Mouse (Mus musculus): Measurements from ENCODE around the gene Dnah1. TPM values are rescaled to one million over a fixed set of nuclear protein-coding genes. Genes with fewer than 3 reads are reported as not detected.

Dnah1 gene
- total RNA-seq (2012; rRNA removed) (0.03 and 0.04 TPM in 2 replicates), polyA plus RNA-seq (2012; ENCODE audit: insufficient read depth in 1 of 2, insufficient read length in 2 of 2, low read depth in 1 of 2, low replicate concordance in 2 of 2, missing spikeins in 1 of 2) (under 1 TPM in 1 of 2 experiments, not detected in 1; 0.11 TPM)

DNA sequence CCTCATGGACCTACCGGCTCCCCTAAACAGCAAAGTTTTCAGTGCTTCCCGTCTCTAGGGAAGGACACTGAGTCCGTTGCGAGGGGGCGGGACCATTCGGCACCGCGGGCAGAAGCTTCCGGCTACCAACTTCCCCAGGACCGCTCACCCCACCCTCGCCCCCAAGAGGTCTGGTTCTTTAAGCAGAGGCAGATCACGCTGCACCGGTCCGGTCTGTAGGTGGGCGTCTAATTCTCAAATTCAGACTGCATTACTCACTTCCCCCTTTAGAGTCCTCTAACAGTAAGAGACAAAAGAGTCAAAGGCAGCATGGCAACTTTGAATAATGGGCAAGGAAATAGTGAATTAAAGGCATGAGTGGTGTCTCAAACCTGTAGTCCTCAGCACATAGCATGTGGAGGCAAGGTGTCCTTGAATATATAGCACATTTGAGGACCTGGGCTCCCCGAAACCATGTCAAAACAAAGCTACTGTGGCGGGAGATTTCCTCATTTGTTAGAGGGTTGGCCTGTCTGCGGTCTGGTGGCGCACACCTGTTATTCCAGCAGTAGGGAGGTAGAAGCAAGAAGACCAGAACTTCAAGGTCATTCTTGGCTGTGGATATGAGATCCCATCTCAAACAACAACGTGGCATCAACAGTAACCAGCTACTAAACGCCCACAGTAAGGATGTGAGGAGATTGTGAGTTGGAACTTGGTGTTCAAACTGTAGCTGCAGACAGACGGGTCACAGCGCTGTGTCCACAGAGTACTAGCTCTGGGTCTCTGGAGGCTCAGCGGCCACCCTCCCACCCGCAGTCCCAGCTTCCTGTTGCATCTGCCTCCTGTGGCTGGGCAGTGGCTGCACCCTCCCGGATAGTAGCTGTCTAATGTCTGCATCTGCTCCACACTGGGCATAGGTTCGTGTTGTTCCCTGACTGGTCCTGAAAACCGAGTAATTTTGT is at the start of gene Dnah1:
Gene Dnah1 (minus strand): TSS at position 48 of the 944 bp plus-strand sequence.
- H3K9ac ChIP-seq (ENCODE audit: control insufficient read depth, low read depth, low read length, poor library complexity, severe bottlenecking), result peak within 1 kb of the TSS; percentile 61
- peak within 1 kb of the TSS; percentile 76 for H3K27ac ChIP-seq (ENCODE audit: control insufficient read depth, low read depth, low read length)
- peak; percentile 61; the same call in 1 of the 2 replicates for TF ChIP-seq HCFC1 (IDR thresholded peaks at IDR 0.05; ENCODE audit: low read depth, low read length)
- TF ChIP-seq SIN3A (IDR thresholded peaks at IDR 0.05; ENCODE audit: low read length), result peak; percentile 70; the same call in 1 of the 2 replicates
- 0 out of 4 replicates have a peak, but pooled peaks of 1 of the 2 experiments have one; percentile 2 for TF ChIP-seq EP300 (IDR thresholded peaks at IDR 0.05; ENCODE audit: low read depth in 1 of 2, low read length in 2 of 2)
- TF ChIP-seq MYC (IDR thresholded peaks at IDR 0.05; ENCODE audit: low read depth, low read length), result peak; percentile 82
- no peak for TF ChIP-seq ZNF384 (IDR thresholded peaks at IDR 0.05; ENCODE audit: low read depth, low read length)
- TF ChIP-seq MAZ (IDR thresholded peaks at IDR 0.05; ENCODE audit: low read depth, low read length), result peak; percentile 62; the same call in 1 of the 2 replicates
- TF ChIP-seq NELFE (IDR thresholded peaks at IDR 0.05; ENCODE audit: low read depth, low read length), result peak; percentile 38
- TF ChIP-seq TAL1 (IDR thresholded peaks at IDR 0.05; ENCODE audit: low read length), result peak; percentile 13; the same call in 1 of the 2 replicates
- peak; percentile 47; the same call in 1 of the 2 replicates for TF ChIP-seq POLR2AphosphoS2 (IDR thresholded peaks at IDR 0.05; ENCODE audit: low read length)
- no peak for TF ChIP-seq MAFK (IDR thresholded peaks at IDR 0.05; ENCODE audit: borderline replicate concordance, low read depth, low read length)
- 0 out of 2 replicates have a peak, but pooled peaks have one; percentile 62 for TF ChIP-seq ZMIZ1 (IDR thresholded peaks at IDR 0.05; ENCODE audit: low read depth, low read length)
- TF ChIP-seq MAX (IDR thresholded peaks at IDR 0.05; ENCODE audit: low read length), result peak; percentile 54
- 0 out of 2 replicates have a peak, but pooled peaks have one; percentile 46 for TF ChIP-seq ELF1 (IDR thresholded peaks at IDR 0.05; ENCODE audit: low read depth, low read length)
- no peak for TF ChIP-seq ZC3H11A (IDR thresholded peaks at IDR 0.05; ENCODE audit: low read depth, low read length)
- TF ChIP-seq E2F4 (IDR thresholded peaks at IDR 0.05; ENCODE audit: borderline replicate concordance, low read depth, low read length), result no peak
- 0 out of 2 replicates have a peak, but pooled peaks have one; percentile 9 for TF ChIP-seq TCF12 (IDR thresholded peaks at IDR 0.05; ENCODE audit: low read depth, low read length)
- peak; percentile 11 to 71; a peak in 2 of 4 replicates for TF ChIP-seq POLR2A (IDR thresholded peaks at IDR 0.05; ENCODE audit: control insufficient read depth in 1 of 2, insufficient read depth in 1 of 2, low read depth in 1 of 2, low read length in 2 of 2, poor library complexity in 1 of 2)
- TF ChIP-seq TBP (IDR thresholded peaks at IDR 0.05; ENCODE audit: low read depth, low read length), result peak; percentile 6; the same call in 1 of the 2 replicates
- 0 out of 2 replicates have a peak, but pooled peaks have one; percentile 36 for TF ChIP-seq CHD1 (IDR thresholded peaks at IDR 0.05; ENCODE audit: low read depth, low read length)
- peak; percentile 16; the same call in 1 of the 2 replicates for TF ChIP-seq MXI1 (IDR thresholded peaks at IDR 0.05; ENCODE audit: low read depth, low read length)
- no peak for TF ChIP-seq GATA1 (IDR thresholded peaks at IDR 0.05; ENCODE audit: low read depth, low read length)
- 0 out of 2 replicates have a peak, but pooled peaks have one; percentile 12 for TF ChIP-seq USF1 (IDR thresholded peaks at IDR 0.05; ENCODE audit: low read depth, low read length)
- H3K9me3 ChIP-seq (replicated peaks; ENCODE audit: insufficient read depth, low read length), result no peaks in the 10 kb centered on the region
- no peaks in the 10 kb centered on the region for H3K27me3 ChIP-seq (ENCODE audit: control insufficient read depth in 1 of 2, insufficient read depth in 2 of 2, low read length in 2 of 2)
- peak within 1 kb of the TSS; percentile 57 to 64 for H3K4me3 ChIP-seq (ENCODE audit: control insufficient read depth in 1 of 2, insufficient read depth in 1 of 2, low read depth in 2 of 2, low read length in 2 of 2)
- H3K79me2 ChIP-seq (ENCODE audit: control insufficient read depth, insufficient read depth, low read length, poor library complexity), result no peaks in the 10 kb centered on the region
- peaks cover 4 to 5% of the 10 kb centered on the region in 2 experiments for H3K4me1 ChIP-seq (ENCODE audit: control insufficient read depth in 1 of 2, insufficient read depth in 2 of 2, low read length in 2 of 2)
- H3K36me3 ChIP-seq (ENCODE audit: control insufficient read depth in 1 of 2, insufficient read depth in 2 of 2, low read length in 2 of 2), result peaks cover 0 to 7% of the 10 kb centered on the region in 2 experiments; a peak in 2 of 4 replicates
- peak; percentile 86 for DNase-seq (ENCODE audit: low read depth, low spot score)
